Mouse (Mus musculus) urinary bladder, postnatal 10 days (tissue): ENCODE data around the gene Erv3.

ENCODE experiments used
- DNase-seq: peaks from one replicate; pipeline ENCODE4 v3.0.0; 2022; ENCODE audit warnings: low spot score

Erv3 gene

GRCm38 (mm10) chr2:131822492-131822891 is 37.1 kb downstream of the Erv3 start:
- DNase-seq, result no peak

GRCm38 (mm10) chr2:131821708-131821990 is 37.9 kb downstream of the Erv3 start:
- DNase-seq, result no peak

GRCm38 (mm10) chr2:131820932-131821707 is 38.4 kb downstream of the Erv3 start:
- DNase-seq, result peak; percentile 29

- DNase-seq, result peak; percentile 45
Observed at GRCm38 (mm10) chr2:131820088-131820675, 39.4 kb downstream of the Erv3 start.

- DNase-seq, result no peak
Observed at GRCm38 (mm10) chr2:131814327-131814726, 45.2 kb downstream of the Erv3 start.

GRCm38 (mm10) chr2:131813437-131813836 is 46.1 kb downstream of the Erv3 start:
- DNase-seq, result no peak

- no peak for DNase-seq
Observed at GRCm38 (mm10) chr2:131812480-131813137, 46.9 kb downstream of the Erv3 start.

GRCm38 (mm10) chr2:131811607-131812006 is 47.9 kb downstream of the Erv3 start:
- no peak for DNase-seq

GRCm38 (mm10) chr2:131808856-131809255 is 50.7 kb downstream of the Erv3 start:
- no peak for DNase-seq

GRCm38 (mm10) chr2:131807660-131808059 is 51.9 kb downstream of the Erv3 start:
- DNase-seq, result no peak

GRCm38 (mm10) chr2:131806863-131807262 is 52.7 kb downstream of the Erv3 start:
- DNase-seq, result no peak

- DNase-seq, result no peak
Observed at GRCm38 (mm10) chr2:131805306-131805705, 54.2 kb downstream of the Erv3 start.

- no peak for DNase-seq
Observed at GRCm38 (mm10) chr2:131803801-131804200, 55.7 kb downstream of the Erv3 start.
